Mouse (Mus musculus) G1E (cell line): ENCODE measurements around the gene Cpeb1.

Experiments
- CTCF ChIP-seq: IDR thresholded peaks from 2 replicates; pipeline ENCODE4 v1.5.1; 2012; ENCODE audit warnings: low read depth, low read length, inconsistent platforms, mixed read lengths
- GATA1 ChIP-seq: IDR thresholded peaks from 2 replicates; pipeline ENCODE4 v1.6.1; 2012; ENCODE audit warnings: borderline replicate concordance, low read length, inconsistent platforms, mixed read lengths
- GATA2 ChIP-seq: IDR thresholded peaks from 2 replicates; pipeline ENCODE4 v1.6.1; 2012; ENCODE audit warnings: low read depth, low read length, inconsistent platforms, borderline replicate concordance

DNA sequence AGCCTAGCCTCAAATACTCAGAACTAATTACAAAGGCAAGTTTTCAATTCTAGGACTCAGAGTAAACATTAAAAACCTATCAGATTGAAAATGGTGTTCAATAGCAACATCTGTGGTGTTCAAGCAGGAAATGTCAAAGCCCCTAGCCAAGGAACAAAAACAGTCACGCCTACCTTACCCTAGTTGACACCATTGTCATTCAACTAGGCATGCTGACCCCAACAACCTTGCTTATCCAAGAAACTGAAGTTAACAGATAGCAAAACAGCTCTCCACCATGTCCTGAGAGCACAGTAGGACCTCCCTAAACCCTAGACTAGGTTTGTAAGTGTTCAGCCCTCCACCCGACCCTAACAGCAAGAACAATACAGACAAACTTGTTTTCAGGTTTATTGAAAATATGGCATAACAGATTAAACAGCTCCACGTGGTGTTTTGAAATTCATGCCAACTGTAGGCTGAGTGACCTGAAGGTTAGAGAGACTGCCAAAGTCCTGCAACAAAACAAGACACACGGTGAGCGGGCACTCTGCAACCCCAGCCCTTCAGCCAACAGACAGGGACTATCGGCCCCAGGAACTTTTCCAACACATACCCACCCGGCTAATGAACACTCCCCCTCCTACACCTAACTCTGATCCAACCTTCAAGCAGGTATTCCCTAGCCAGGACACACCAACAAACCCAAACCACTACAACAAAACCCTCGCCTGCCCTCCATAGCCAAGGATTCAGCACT lies 112.7 kb downstream of the Cpeb1 start:
- TF ChIP-seq CTCF = no peak
- no peak for TF ChIP-seq GATA2
- no peak for TF ChIP-seq GATA1
